Mouse (Mus musculus): ENCODE results near the gene Dmbx1.
A peak's percentile ranks its signal among the peaks of the same experiment; 100 is the strongest.

GRCm38 (mm10) chr4:115902816-115903215, 36.9 kb downstream of the Dmbx1 start:
- TF ChIP-seq CTCF (IDR thresholded peaks at IDR 0.05; ENCODE audit: insufficient read depth, low read length), result peak; percentile 57
- TF ChIP-seq POLR2A (IDR thresholded peaks at IDR 0.05; ENCODE audit: borderline replicate concordance, extremely low read depth, low read depth, low read length), result no peak

All from lung, adult 2 months (tissue).